Mouse (Mus musculus): ENCODE measurements around the gene Pip4p1.

- TF ChIP-seq GATA1 (IDR thresholded peaks at IDR 0.05; ENCODE audit: borderline replicate concordance, low read length) (no peak), FLI1 (IDR thresholded peaks at IDR 0.05; ENCODE audit: low read length) (no peak)
Measured at GRCm38 (mm10) chr14:50975001-50975400, 44.3 kb upstream of the Pip4p1 start.
